Mouse (Mus musculus) kidney, postnatal 14 days (tissue): Measurements from ENCODE around the gene Mmp9.

Experiments
- DNase-seq: peaks from one replicate; pipeline ENCODE4 v3.0.0; 2022; ENCODE audit warnings: mixed read lengths

Mmp9 gene

DNA sequence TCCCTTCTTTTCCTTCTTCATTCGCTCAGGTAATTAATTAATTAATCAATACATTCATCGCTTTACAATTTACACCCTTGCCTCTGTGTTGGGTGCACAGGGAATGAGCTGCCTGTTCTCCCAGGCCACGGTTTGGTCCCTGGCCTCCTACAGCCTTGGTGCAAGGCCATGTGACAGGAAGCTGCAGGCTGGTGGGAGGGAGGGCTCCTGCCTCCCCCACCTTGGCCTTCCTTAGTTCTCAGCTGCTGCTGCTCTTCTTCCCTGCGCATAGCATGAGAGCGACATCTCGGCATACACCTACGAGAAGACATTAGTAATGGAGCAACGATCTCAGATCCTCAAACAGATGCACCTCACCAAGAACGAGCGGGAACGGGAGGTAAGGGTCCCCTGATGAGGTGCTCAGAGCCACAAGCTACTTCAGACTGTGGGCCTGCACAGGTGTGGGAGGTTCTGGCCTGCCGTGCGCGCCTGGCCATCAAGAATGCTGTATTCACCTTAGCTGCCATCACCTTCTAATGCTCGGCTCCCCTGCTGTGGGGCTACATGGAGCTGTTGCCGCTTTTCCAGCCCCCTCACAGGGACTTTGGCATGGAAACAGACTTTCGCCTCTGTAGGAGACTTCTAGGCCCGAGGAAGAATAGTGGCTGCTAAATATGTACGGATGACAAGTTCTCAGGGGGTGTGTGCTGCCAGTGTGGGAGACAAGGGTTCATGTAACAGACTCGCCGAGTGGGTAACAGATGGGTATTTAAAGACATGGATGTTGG, 54.3 kb downstream of the Mmp9 start:
- no peak for DNase-seq

GRCm38 (mm10) chr2:164995976-164996375, 55.4 kb downstream of the Mmp9 start:
- no peak for DNase-seq

DNA sequence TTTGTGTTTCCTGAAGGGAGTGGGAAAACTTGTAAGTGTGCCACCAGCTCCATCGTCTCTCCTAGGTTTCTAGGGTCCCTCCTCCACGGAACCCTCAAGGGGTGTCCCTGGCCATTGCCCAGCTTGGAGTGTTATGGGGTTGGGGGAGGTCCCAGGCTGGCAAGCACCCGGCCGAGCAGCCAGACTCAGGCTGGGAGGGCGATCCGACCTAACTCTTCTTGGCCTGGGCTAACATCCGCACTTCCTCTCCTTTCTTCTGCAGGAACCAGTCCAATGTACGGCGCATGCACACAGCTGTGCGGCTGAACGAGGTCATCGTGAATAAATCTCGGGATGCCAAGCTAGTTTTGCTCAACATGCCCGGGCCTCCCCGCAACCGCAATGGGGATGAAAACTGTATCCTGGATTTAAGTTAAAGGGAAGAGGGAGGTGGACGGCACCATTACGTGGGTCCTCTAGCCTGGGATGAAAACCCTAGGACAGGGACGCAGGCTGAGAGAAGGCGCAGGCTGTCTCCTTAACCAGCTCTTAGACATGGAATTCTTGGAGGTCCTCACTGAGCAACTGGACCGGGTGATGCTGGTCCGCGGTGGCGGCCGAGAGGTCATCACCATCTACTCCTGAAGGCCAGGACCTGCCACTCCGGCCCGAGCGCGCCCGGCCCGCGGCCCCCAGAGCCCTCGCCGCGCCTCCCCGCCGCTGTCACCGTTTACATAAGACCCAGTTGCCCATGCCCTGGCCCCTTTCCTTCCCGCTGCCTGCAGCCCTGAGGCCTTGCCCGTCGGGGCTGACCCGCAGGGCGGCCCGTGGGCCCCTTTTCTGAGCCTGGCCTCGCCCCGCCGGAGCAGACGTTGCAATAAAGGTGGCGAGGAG, 56.5 kb downstream of the Mmp9 start:
- peak; percentile 24 for DNase-seq

DNA sequence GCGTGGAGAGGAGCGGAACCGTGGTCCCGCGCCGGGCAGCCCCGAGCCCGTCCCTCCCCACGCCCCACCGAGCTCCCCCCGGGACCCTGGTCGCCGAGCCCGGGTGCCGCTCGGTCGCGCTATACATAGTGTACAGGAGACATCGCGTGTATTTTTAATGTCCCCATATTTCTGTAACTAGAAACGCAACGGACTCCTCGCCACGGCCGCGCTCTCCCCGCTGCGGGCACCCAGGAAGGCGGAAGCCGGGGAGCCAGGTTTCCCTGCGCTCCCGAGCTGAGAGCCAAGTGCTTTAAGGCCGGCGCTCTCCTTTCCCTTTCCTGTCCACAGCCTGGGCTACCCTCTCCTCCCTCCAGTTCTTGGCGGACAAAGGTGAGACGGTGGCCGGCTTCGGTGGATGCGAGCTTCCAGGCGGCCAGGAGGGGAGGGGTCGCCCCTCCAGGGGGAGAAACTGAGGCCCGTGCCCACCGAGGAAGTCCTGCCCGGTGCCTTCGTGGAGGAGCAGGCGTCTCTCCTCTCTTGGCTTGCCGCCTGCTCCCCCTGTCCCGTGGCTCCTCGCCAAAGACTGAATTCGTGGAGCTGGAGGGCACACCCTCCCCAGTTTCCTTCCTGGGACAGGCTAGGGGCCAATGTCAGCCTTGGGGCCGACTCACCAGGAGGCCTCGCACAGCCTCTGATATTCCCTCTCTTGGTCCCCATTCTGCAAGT, 57.3 kb downstream of the Mmp9 start:
- DNase-seq, result peak; percentile 49

- no peak for DNase-seq
Observed at GRCm38 (mm10) chr2:165001958-165002357, 61.4 kb downstream of the Mmp9 start.

- peak; percentile 26 for DNase-seq
Observed at GRCm38 (mm10) chr2:165003108-165003507, 62.5 kb downstream of the Mmp9 start.

- DNase-seq, result no peak
Observed at GRCm38 (mm10) chr2:165004237-165004636, 63.7 kb downstream of the Mmp9 start.
